ENCODE assay signal across 8 mouse cellular contexts in the genomic region with DNA sequence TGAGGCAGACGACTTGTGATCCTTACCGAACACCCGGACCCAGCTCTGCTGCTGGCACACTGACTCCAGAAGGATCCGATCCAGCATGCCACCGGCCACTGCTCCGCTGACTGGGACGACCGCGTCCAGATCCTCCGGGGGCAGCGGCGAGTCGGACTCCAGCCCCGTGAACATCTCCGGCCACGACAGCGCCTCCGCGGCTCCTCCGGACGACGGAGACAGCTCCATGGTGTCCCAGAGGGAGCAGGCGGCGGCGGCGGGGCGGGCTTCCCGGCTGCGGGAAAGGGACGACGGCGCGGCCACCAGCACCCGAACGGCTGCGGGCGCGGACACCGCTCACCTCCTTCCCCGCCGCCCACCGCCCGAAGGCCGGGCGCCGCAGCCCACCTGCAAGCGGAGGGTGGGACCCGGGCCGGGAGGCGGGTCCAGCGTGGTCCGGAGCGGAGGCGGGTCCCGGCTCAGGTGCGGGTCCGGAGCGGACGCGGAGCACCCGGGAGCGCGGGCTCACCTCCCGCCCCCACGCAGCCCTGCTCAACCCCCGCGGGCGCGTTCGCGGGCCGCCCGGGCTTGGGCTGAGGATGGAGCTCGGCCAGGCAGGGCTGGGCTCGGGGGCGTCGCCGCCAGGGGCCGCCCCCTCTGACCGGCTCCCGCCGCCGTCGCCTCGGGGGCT. TPM values are rescaled to one million over a fixed set of nuclear protein-coding genes. Genes with fewer than 3 reads are reported as not detected.
DNase-seq lines count a peak whose midpoint lies in the region; ATAC-seq lines count a peak whose summit lies in the region.

No protein-coding gene starts in this region.

- ATAC-seq in embryonic facial prominence, embryonic 13.5 days (ENCODE audit: insufficient number of reproducible peaks, insufficient read depth, low FRiP score, low TSS enrichment, low read depth), result peak; percentile 83
- ATAC-seq in kidney, embryonic 15.5 days (replicated peaks; ENCODE audit: low FRiP score), result peak; percentile 93
- ATAC-seq in liver, embryonic 12.5 days, result peak; percentile 77
- peak; percentile 34; the same call in 1 of the 2 replicates for ATAC-seq in monocyte, adult 5-6 weeks (replicated peaks; ENCODE audit: insufficient number of reproducible peaks, low FRiP score, low TSS enrichment, poor library complexity, severe bottlenecking)
- ATAC-seq in stomach, embryonic 15.5 days (ENCODE audit: insufficient read depth, low FRiP score, low read depth), result peak; percentile 85

- under 1% methylated on average over 61 of the region's 85 CpGs for WGBS in embryonic facial prominence, embryonic 13.5 days
- under 1% methylated on average over 73 of the region's 85 CpGs for WGBS in kidney, embryonic 15.5 days
- 2% methylated on average over 65 of the region's 85 CpGs for WGBS in liver, embryonic 12.5 days (ENCODE audit: insufficient replicate concordance)
- WGBS in stomach, embryonic 15.5 days, result under 1% methylated on average over 78 of the region's 85 CpGs

- DNase-seq in CD4-positive helper T cell, adult 2 months (ENCODE audit: low read depth, low spot score), result peak; percentile 39
- peak; percentile 88 for DNase-seq in adrenal gland, postnatal 14 days
- DNase-seq in heart, adult 9 months (ENCODE audit: low spot score in 2 of 2), result peak; percentile 47 to 82

- H3K27me3 ChIP-seq in embryonic facial prominence, embryonic 13.5 days, result no peaks in the 10 kb centered on the region
- no peaks in the 10 kb centered on the region for H3K27me3 ChIP-seq in kidney, embryonic 15.5 days
- peaks cover 9% of the 10 kb centered on the region; the same call in 1 of the 2 replicates for H3K27me3 ChIP-seq in liver, embryonic 12.5 days (replicated peaks)
- H3K27me3 ChIP-seq in stomach, embryonic 15.5 days (replicated peaks), result no peaks in the 10 kb centered on the region

- peak overlapping the region; percentile 92 for H3K27ac ChIP-seq in embryonic facial prominence, embryonic 13.5 days
- H3K27ac ChIP-seq in kidney, embryonic 15.5 days, result peak overlapping the region; percentile 96
- H3K27ac ChIP-seq in liver, embryonic 12.5 days, result peak overlapping the region; percentile 81
- peak overlapping the region; percentile 94 for H3K27ac ChIP-seq in stomach, embryonic 15.5 days

- H3K9me3 ChIP-seq in embryonic facial prominence, embryonic 13.5 days, result no peaks in the 10 kb centered on the region
- no peaks in the 10 kb centered on the region for H3K9me3 ChIP-seq in kidney, embryonic 15.5 days (replicated peaks)
- no peaks in the 10 kb centered on the region for H3K9me3 ChIP-seq in liver, embryonic 12.5 days (replicated peaks)
- no peaks in the 10 kb centered on the region for H3K9me3 ChIP-seq in stomach, embryonic 15.5 days

- no peaks in the 10 kb centered on the region for H3K36me3 ChIP-seq in embryonic facial prominence, embryonic 13.5 days
- H3K36me3 ChIP-seq in kidney, embryonic 15.5 days, result no peaks in the 10 kb centered on the region
- no peaks in the 10 kb centered on the region for H3K36me3 ChIP-seq in liver, embryonic 12.5 days
- no peaks in the 10 kb centered on the region for H3K36me3 ChIP-seq in stomach, embryonic 15.5 days

- H3K4me1 ChIP-seq in embryonic facial prominence, embryonic 13.5 days, result peaks cover 10% of the 10 kb centered on the region
- H3K4me1 ChIP-seq in kidney, embryonic 15.5 days, result peaks cover 10% of the 10 kb centered on the region
- H3K4me1 ChIP-seq in liver, embryonic 12.5 days, result peaks cover 20% of the 10 kb centered on the region
- H3K4me1 ChIP-seq in stomach, embryonic 15.5 days, result peaks cover 5% of the 10 kb centered on the region; the same call in 1 of the 2 replicates

- H3K9ac ChIP-seq in embryonic facial prominence, embryonic 13.5 days, result peak overlapping the region; percentile 85
- peak overlapping the region; percentile 75 for H3K9ac ChIP-seq in kidney, embryonic 15.5 days
- peak overlapping the region; percentile 86 for H3K9ac ChIP-seq in liver, embryonic 12.5 days
- H3K9ac ChIP-seq in stomach, embryonic 15.5 days, result peak overlapping the region; percentile 61

- H3K4me2 ChIP-seq in embryonic facial prominence, embryonic 13.5 days, result peak overlapping the region; percentile 88
- H3K4me2 ChIP-seq in kidney, embryonic 15.5 days, result peak overlapping the region; percentile 84
- peak overlapping the region; percentile 97 for H3K4me2 ChIP-seq in liver, embryonic 12.5 days
- peak overlapping the region; percentile 86 for H3K4me2 ChIP-seq in stomach, embryonic 15.5 days

- H3K4me3 ChIP-seq in embryonic facial prominence, embryonic 13.5 days, result peak overlapping the region; percentile 93
- peak overlapping the region; percentile 97 for H3K4me3 ChIP-seq in kidney, embryonic 15.5 days (replicated peaks)
- peak overlapping the region; percentile 82 for H3K4me3 ChIP-seq in liver, embryonic 12.5 days
- peak overlapping the region; percentile 97 for H3K4me3 ChIP-seq in stomach, embryonic 15.5 days (replicated peaks)

RNA-seq across cellular contexts. Expression of a gene that starts 0.5 kb away (rescaled TPM):
- total RNA-seq in adrenal gland, postnatal 14 days (2021), result 17.2 and 20.2 TPM in 2 replicates
- polyA plus RNA-seq in embryonic facial prominence, embryonic 13.5 days (2015; fragmentation: Nextera tagmentation; extraction: Ambion mirVana), result 9.9 and 10.4 TPM in 2 replicates
- polyA plus RNA-seq in kidney, embryonic 15.5 days (2015; fragmentation: Nextera tagmentation; extraction: Ambion mirVana), result 8.0 and 8.1 TPM in 2 replicates
- 3.4 and 3.8 TPM in 2 replicates for polyA plus RNA-seq in liver, embryonic 12.5 days (2016; fragmentation: Nextera tagmentation; extraction: Ambion mirVana)
- total RNA-seq in monocyte, adult 5-6 weeks (2017), result 0.53 to 2.0 TPM (median 1.0 TPM) in 3 replicates
- 9.1 TPM in 2 replicates for polyA plus RNA-seq in stomach, embryonic 15.5 days (2015; fragmentation: Nextera tagmentation; extraction: Ambion mirVana)

RNA-seq across cellular contexts. Expression of a gene that starts 46.5 kb away (rescaled TPM):
- 30.0 and 36.9 TPM in 2 replicates for total RNA-seq in adrenal gland, postnatal 14 days (2021)
- 9.3 and 12.4 TPM in 2 replicates for polyA plus RNA-seq in embryonic facial prominence, embryonic 13.5 days (2015; fragmentation: Nextera tagmentation; extraction: Ambion mirVana)
- 17.4 and 19.8 TPM in 2 replicates for polyA plus RNA-seq in kidney, embryonic 15.5 days (2015; fragmentation: Nextera tagmentation; extraction: Ambion mirVana)
- polyA plus RNA-seq in liver, embryonic 12.5 days (2016; fragmentation: Nextera tagmentation; extraction: Ambion mirVana), result 6.8 and 7.0 TPM in 2 replicates
- 1.4 to 6.2 TPM (median 2.8 TPM) in 3 replicates for total RNA-seq in monocyte, adult 5-6 weeks (2017)
- polyA plus RNA-seq in stomach, embryonic 15.5 days (2015; fragmentation: Nextera tagmentation; extraction: Ambion mirVana), result 10.1 and 11.1 TPM in 2 replicates

Comparison
In these comparisons a context has a peak if more than half of its experiments do, and no peak if none do; other contexts are left out.
1. Peak in every context shown above with its lines: DNase-seq, ATAC-seq, H3K4me3 ChIP-seq and H3K27ac ChIP-seq.
2. ATAC-seq: peak in every context shown above with its lines; median percentile 93 in kidney, embryonic 15.5 days; 85 in stomach, embryonic 15.5 days; 83 in embryonic facial prominence, embryonic 13.5 days; 77 in liver, embryonic 12.5 days; 34 in monocyte, adult 5-6 weeks.